Mouse (Mus musculus) hindbrain, postnatal 0 days (tissue): ENCODE measurements at regions not wholly inside any gene's neighbourhood (a gene's known extent, or its start where the extent isn't known, plus 50 kb on each side); places are given as distances from the start of the nearest gene placed in this dataset.

Source experiments
- ATAC-seq: fragments of 200-750 bp; cut with Nextera tagmentation; 2 replicates; pipeline ENCODE4 v1.8.0; 2017; ENCODE audit warnings: mild to moderate bottlenecking, moderate TSS enrichment, moderate library complexity
- DNase-seq: peaks from one replicate; pipeline ENCODE4 v3.0.0-alpha.2; 2015; ENCODE audit warnings: low spot score
- H3K27ac ChIP-seq: fragments of 300-500 bp; sonication (generic); 2 replicates; pipeline ENCODE4 v1.5.1; 2014; ENCODE audit warnings: mild to moderate bottlenecking
- H3K27me3 ChIP-seq: fragments of 300-500 bp; sonication (generic); 2 replicates; pipeline ENCODE4 v1.6.1; 2014; ENCODE audit warnings: low read length, mixed read lengths; ENCODE audit not compliant: insufficient read depth
- H3K36me3 ChIP-seq: fragments of 300-500 bp; sonication (generic); 2 replicates; pipeline ENCODE4 v1.6.1; 2014; ENCODE audit warnings: low read length, mixed read lengths; ENCODE audit not compliant: insufficient read depth
- H3K4me1 ChIP-seq: fragments of 300-500 bp; sonication (generic); 2 replicates; pipeline ENCODE4 v1.6.1; 2014; ENCODE audit warnings: antibody characterized with exemption, low read length, mixed read lengths; ENCODE audit not compliant: insufficient read depth
- H3K4me2 ChIP-seq: fragments of 300-500 bp; sonication (generic); 2 replicates; pipeline ENCODE4 v1.6.1; 2014; ENCODE audit warnings: low read depth, mild to moderate bottlenecking, low read length, moderate library complexity, mixed read lengths
- H3K4me3 ChIP-seq: fragments of 300-500 bp; sonication (generic); 2 replicates; pipeline ENCODE4 v1.5.1; 2014; ENCODE audit warnings: low read length
- H3K9ac ChIP-seq: fragments of 300-500 bp; sonication (generic); replicated peaks from 2 replicates; pipeline ENCODE4 v1.6.1; 2014; ENCODE audit warnings: mild to moderate bottlenecking, low read length, moderate library complexity, mixed read lengths
- H3K9me3 ChIP-seq: fragments of 300-500 bp; sonication (generic); 2 replicates; pipeline ENCODE4 v1.6.1; 2016; ENCODE audit warnings: low read length, mixed read lengths
- CTCF ChIP-seq: IDR thresholded peaks from 2 replicates; pipeline ENCODE4 v1.5.1; 2016; ENCODE audit warnings: antibody characterized with exemption, control low read depth, low read depth
- WGBS: fragments of 180-500 bp; shearing (Covaris S2); extraction: QIAGEN DNeasy Blood & Tissue Kit; methylation state at CpG from one replicate; pipeline ENCODE4 v1.1.7; 2014; 5-methylcytosine and 5-hydroxymethylcytosine counted together

DNA sequence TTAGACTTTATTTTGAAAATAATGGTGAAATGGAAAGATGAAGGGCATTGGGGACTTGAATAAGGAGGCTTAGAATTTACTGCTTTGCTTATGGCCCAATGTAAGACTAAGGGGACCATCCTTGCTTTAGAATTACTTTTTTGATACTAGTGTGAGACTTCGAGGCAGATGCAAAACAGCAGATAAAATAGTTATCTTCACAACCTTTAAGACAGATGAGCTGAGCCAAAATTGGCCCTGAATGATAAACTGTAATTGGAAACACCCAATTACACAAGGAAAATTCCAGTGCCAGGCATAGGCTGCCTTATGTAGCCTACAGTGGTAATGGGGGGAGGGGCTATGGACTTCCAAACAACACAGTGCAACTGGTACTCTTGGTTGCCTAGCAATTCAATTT lies 4790.5 kb downstream of the 9330182O14Rik start:
- DNase-seq (no peak), ATAC-seq (no peak)
- H3K36me3 ChIP-seq: no peaks in the 10 kb centered on the region
- TF ChIP-seq CTCF: no peak
- H3K9me3 ChIP-seq: no peaks in the 10 kb centered on the region
- H3K27ac ChIP-seq: no peak overlapping the region
- no peak overlapping the region for H3K9ac ChIP-seq
- no peaks in the 10 kb centered on the region for H3K4me1 ChIP-seq
- H3K4me3 ChIP-seq: no peak overlapping the region
- WGBS: 91% methylated on average over 1 of the region's 1 CpGs
- no peaks in the 10 kb centered on the region for H3K27me3 ChIP-seq
- H3K4me2 ChIP-seq: no peak overlapping the region

DNA sequence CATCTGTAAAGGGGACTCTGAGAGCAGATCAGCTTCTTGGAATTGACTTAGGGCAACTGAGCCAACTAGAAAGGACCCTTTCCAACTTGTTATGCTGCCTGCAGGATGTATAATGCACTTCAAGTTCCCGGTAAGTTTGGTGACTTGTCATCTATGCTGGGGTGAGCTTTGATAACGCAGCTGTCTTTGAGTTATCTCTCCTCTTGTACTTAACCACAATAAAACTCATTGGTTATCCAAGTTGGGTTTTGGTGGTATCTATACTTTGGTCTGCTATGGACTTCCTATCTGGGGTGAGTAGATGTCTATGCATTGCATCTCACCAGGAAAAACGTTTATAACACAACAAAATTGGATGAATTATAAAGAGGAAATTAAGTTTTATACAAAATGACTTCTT lies 4792.9 kb downstream of the 9330182O14Rik start:
- no peak overlapping the region for H3K4me3 ChIP-seq
- no peaks in the 10 kb centered on the region for H3K36me3 ChIP-seq
- no peaks in the 10 kb centered on the region for H3K9me3 ChIP-seq
- no peak for TF ChIP-seq CTCF
- H3K27ac ChIP-seq: no peak overlapping the region
- 84% methylated on average over 3 of the region's 3 CpGs for WGBS
- no peak overlapping the region for H3K9ac ChIP-seq
- DNase-seq (no peak), ATAC-seq (no peak)
- H3K27me3 ChIP-seq: no peaks in the 10 kb centered on the region
- H3K4me2 ChIP-seq: no peak overlapping the region
- no peaks in the 10 kb centered on the region for H3K4me1 ChIP-seq

DNA sequence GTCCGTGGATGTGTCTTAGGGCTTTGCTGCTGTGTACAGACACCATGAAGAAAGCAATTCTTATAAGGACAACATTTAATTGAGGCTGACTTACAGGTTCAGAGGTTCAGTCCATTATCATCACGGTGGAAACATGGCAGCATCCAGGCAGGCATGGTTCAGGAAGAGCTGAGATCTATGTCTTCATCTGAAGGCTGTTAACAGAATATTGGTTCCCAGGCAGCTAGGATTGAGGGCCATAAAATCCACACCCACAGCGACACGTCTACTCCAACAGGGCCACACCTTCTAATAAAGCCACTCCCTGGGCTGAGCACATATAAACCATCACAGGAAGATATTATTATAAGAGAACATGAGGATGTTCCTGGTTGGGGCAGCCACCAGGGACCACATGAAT lies 4814.5 kb downstream of the 9330182O14Rik start:
- Histone ChIP-seq H3K4me1 (no peaks in the 10 kb centered on the region), H3K9ac (no peak overlapping the region), H3K4me2 (no peak overlapping the region), H3K27me3 (no peaks in the 10 kb centered on the region), H3K4me3 (no peak overlapping the region), H3K9me3 (no peaks in the 10 kb centered on the region), H3K36me3 (no peaks in the 10 kb centered on the region), H3K27ac (no peak overlapping the region)
- no peak for DNase-seq
- no peak for ATAC-seq
- TF ChIP-seq CTCF: no peak
- WGBS: 93% methylated on average over 4 of the region's 4 CpGs

DNA sequence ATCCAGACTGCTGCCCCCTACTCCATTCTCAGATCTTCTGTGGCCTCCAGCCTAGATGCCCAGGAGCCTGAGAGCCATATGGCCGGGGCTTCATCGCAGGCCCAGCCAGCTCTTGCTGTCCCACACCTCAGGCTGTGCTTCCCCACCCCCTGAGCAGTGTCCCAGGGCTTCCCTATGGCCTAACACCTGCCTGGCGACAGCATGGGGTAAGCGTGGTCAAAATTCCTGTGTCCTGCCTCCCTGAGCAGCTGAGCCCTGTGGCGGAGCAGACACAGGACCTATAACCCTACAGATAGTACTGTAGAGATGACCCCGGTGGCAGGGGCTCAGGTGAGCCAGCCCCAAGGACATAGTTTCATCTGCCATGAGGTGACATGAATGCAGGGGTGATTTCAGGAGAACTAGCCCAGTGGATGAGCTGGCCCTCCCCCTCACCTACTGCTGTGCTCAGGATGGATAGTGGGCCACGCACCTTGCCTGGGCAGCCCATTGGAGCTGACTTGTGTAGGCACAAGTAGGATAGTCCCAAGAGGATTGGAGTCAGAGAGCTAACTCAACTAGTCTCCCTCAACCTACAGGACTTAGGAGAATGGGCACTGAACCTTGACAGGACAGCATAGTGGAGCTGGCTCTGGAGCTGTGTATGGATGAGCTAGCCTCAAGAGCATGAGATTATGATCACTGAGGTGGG lies 4816.9 kb downstream of the 9330182O14Rik start:
- H3K36me3 ChIP-seq: no peaks in the 10 kb centered on the region
- TF ChIP-seq CTCF: no peak
- no peak overlapping the region for H3K4me2 ChIP-seq
- no peaks in the 10 kb centered on the region for H3K4me1 ChIP-seq
- H3K27me3 ChIP-seq: no peaks in the 10 kb centered on the region
- no peaks in the 10 kb centered on the region for H3K9me3 ChIP-seq
- H3K27ac ChIP-seq: no peak overlapping the region
- 87% methylated on average over 7 of the region's 7 CpGs for WGBS
- H3K9ac ChIP-seq: no peak overlapping the region
- no peak overlapping the region for H3K4me3 ChIP-seq
- ATAC-seq: no peak
- no peak for DNase-seq
